Mouse (Mus musculus): ENCODE results near the gene Cfap100. TPM values are rescaled to one million over a fixed set of nuclear protein-coding genes. Genes with fewer than 3 reads are reported as not detected.

Cfap100 gene
- 6.7 and 6.9 TPM in 2 replicates for polyA plus RNA-seq (2015; fragmentation: Nextera tagmentation; extraction: Ambion mirVana)

- Histone ChIP-seq H3K27me3 (peaks cover 21% of the 10 kb centered on the region), H3K36me3 (no peaks in the 10 kb centered on the region), H3K27ac (peak within 1 kb of the TSS; percentile 69), H3K4me2 (peak within 1 kb of the TSS; percentile 79), H3K9ac (peak within 1 kb of the TSS; percentile 76), H3K4me1 (replicated peaks) (peaks cover 17% of the 10 kb centered on the region), H3K4me3 (peak within 1 kb of the TSS; percentile 47), H3K9me3 (no peaks in the 10 kb centered on the region)
- peak; percentile 92 for ATAC-seq (ENCODE audit: low FRiP score)
- WGBS: under 1% methylated on average over 31 of the region's 31 CpGs
Measured at GRCm38 (mm10) chr6:90428380-90428974, at the start of gene Cfap100. TSS of gene Cfap100 (minus strand) at chr6:90428797.

- Histone ChIP-seq H3K4me3 (no peak overlapping the region), H3K36me3 (no peaks in the 10 kb centered on the region), H3K9me3 (no peaks in the 10 kb centered on the region), H3K4me1 (replicated peaks) (0 out of 2 replicates have a peak, but pooled peaks cover 8% of the 10 kb centered on the region), H3K27ac (no peak overlapping the region), H3K27me3 (no peaks in the 10 kb centered on the region), H3K4me2 (no peak overlapping the region), H3K9ac (no peak overlapping the region)
- WGBS: 69% methylated on average over 14 of the region's 14 CpGs
- ATAC-seq (ENCODE audit: low FRiP score): no peak
Measured at GRCm38 (mm10) chr6:90476941-90477518, 48.4 kb upstream of the Cfap100 start.

GRCm38 (mm10) chr6:90475854-90476212 is 47.2 kb upstream of the Cfap100 start:
- Histone ChIP-seq H3K27me3 (no peaks in the 10 kb centered on the region), H3K27ac (no peak overlapping the region), H3K9me3 (no peaks in the 10 kb centered on the region), H3K9ac (no peak overlapping the region), H3K4me3 (no peak overlapping the region), H3K4me2 (no peak overlapping the region), H3K4me1 (replicated peaks) (peaks cover 16% of the 10 kb centered on the region; the same call in 1 of the 2 replicates), H3K36me3 (no peaks in the 10 kb centered on the region)
- no peak for ATAC-seq (ENCODE audit: low FRiP score)
- WGBS: 69% methylated on average over 3 of the region's 3 CpGs

GRCm38 (mm10) chr6:90475176-90475853 is 46.7 kb upstream of the Cfap100 start:
- H3K4me3 ChIP-seq: no peak overlapping the region
- H3K4me1 ChIP-seq (replicated peaks): peaks cover 17% of the 10 kb centered on the region; the same call in 1 of the 2 replicates
- WGBS: 71% methylated on average over 4 of the region's 4 CpGs
- ATAC-seq (ENCODE audit: low FRiP score): no peak
- H3K36me3 ChIP-seq: no peaks in the 10 kb centered on the region
- no peak overlapping the region for H3K9ac ChIP-seq
- no peak overlapping the region for H3K27ac ChIP-seq
- H3K4me2 ChIP-seq: no peak overlapping the region
- H3K9me3 ChIP-seq: no peaks in the 10 kb centered on the region
- no peaks in the 10 kb centered on the region for H3K27me3 ChIP-seq

- Histone ChIP-seq H3K4me1 (replicated peaks) (peaks cover 17% of the 10 kb centered on the region; the same call in 1 of the 2 replicates), H3K27ac (no peak overlapping the region), H3K27me3 (no peaks in the 10 kb centered on the region), H3K9me3 (no peaks in the 10 kb centered on the region), H3K4me2 (no peak overlapping the region), H3K36me3 (0 out of 2 replicates have a peak, but pooled peaks cover 3% of the 10 kb centered on the region), H3K9ac (no peak overlapping the region), H3K4me3 (no peak overlapping the region)
- no peak for ATAC-seq (ENCODE audit: low FRiP score)
- 87% methylated on average over 3 of the region's 3 CpGs for WGBS
Measured at GRCm38 (mm10) chr6:90474361-90474750, 45.8 kb upstream of the Cfap100 start.

GRCm38 (mm10) chr6:90473630-90474360 is 45.2 kb upstream of the Cfap100 start:
- ATAC-seq (ENCODE audit: low FRiP score): no peak
- no peaks in the 10 kb centered on the region for H3K9me3 ChIP-seq
- no peak overlapping the region for H3K9ac ChIP-seq
- H3K27ac ChIP-seq: no peak overlapping the region
- no peak overlapping the region for H3K4me2 ChIP-seq
- no peaks in the 10 kb centered on the region for H3K27me3 ChIP-seq
- WGBS: 95% methylated on average over 24 of the region's 24 CpGs
- 0 out of 2 replicates have a peak, but pooled peaks cover 3% of the 10 kb centered on the region for H3K36me3 ChIP-seq
- no peak overlapping the region for H3K4me3 ChIP-seq
- peaks cover 17% of the 10 kb centered on the region; the same call in 1 of the 2 replicates for H3K4me1 ChIP-seq (replicated peaks)

GRCm38 (mm10) chr6:90472697-90473096 is 44.1 kb upstream of the Cfap100 start:
- peaks cover 17% of the 10 kb centered on the region; the same call in 1 of the 2 replicates for H3K4me1 ChIP-seq (replicated peaks)
- H3K9me3 ChIP-seq: no peaks in the 10 kb centered on the region
- no peak overlapping the region for H3K4me3 ChIP-seq
- 0 out of 2 replicates have a peak, but pooled peaks cover 3% of the 10 kb centered on the region for H3K36me3 ChIP-seq
- H3K9ac ChIP-seq: no peak overlapping the region; the same call in 1 of the 2 replicates
- H3K4me2 ChIP-seq: no peak overlapping the region
- 80% methylated on average over 3 of the region's 3 CpGs for WGBS
- ATAC-seq (ENCODE audit: low FRiP score): no peak
- H3K27ac ChIP-seq: no peak overlapping the region
- H3K27me3 ChIP-seq: no peaks in the 10 kb centered on the region

- Histone ChIP-seq H3K36me3 (peaks cover 3% of the 10 kb centered on the region; the same call in 1 of the 2 replicates), H3K4me2 (no peak overlapping the region)
Measured at GRCm38 (mm10) chr6:90472079-90472478, 43.5 kb upstream of the Cfap100 start.

GRCm38 (mm10) chr6:90470947-90471541 is 42.4 kb upstream of the Cfap100 start:
- peaks cover 3% of the 10 kb centered on the region; the same call in 1 of the 2 replicates for H3K36me3 ChIP-seq
- no peaks in the 10 kb centered on the region for H3K27me3 ChIP-seq
- 68% methylated on average over 12 of the region's 12 CpGs for WGBS
- no peak overlapping the region for H3K4me3 ChIP-seq
- no peak overlapping the region for H3K4me2 ChIP-seq
- ATAC-seq (ENCODE audit: low FRiP score): no peak
- peaks cover 12% of the 10 kb centered on the region; the same call in 1 of the 2 replicates for H3K4me1 ChIP-seq (replicated peaks)
- H3K9ac ChIP-seq: 0 out of 2 replicates have a peak overlapping the region, but pooled peaks have one; percentile 19
- H3K9me3 ChIP-seq: no peaks in the 10 kb centered on the region
- peak overlapping the region; percentile 60 for H3K27ac ChIP-seq

More at GRCm38 (mm10) chr6:90472079-90472478, 43.5 kb upstream of the Cfap100 start:
- Histone ChIP-seq H3K4me3 (no peak overlapping the region), H3K9me3 (no peaks in the 10 kb centered on the region), H3K27me3 (no peaks in the 10 kb centered on the region), H3K4me1 (replicated peaks) (peaks cover 16% of the 10 kb centered on the region; the same call in 1 of the 2 replicates), H3K27ac (no peak overlapping the region), H3K9ac (no peak overlapping the region; the same call in 1 of the 2 replicates)
- no peak for ATAC-seq (ENCODE audit: low FRiP score)
- WGBS: 79% methylated on average over 4 of the region's 4 CpGs

- no peak for ATAC-seq (ENCODE audit: low FRiP score)
- 96% methylated on average over 2 of the region's 2 CpGs for WGBS
Measured at GRCm38 (mm10) chr6:90470255-90470654, 41.7 kb upstream of the Cfap100 start.

GRCm38 (mm10) chr6:90469041-90469440 is 40.4 kb upstream of the Cfap100 start:
- 91% methylated on average over 6 of the region's 6 CpGs for WGBS
- Histone ChIP-seq H3K4me2 (no peak overlapping the region), H3K4me3 (no peak overlapping the region), H3K9me3 (no peaks in the 10 kb centered on the region), H3K27ac (no peak overlapping the region), H3K9ac (no peak overlapping the region), H3K27me3 (peaks cover 6% of the 10 kb centered on the region), H3K4me1 (replicated peaks) (peaks cover 13% of the 10 kb centered on the region), H3K36me3 (peaks cover 3% of the 10 kb centered on the region; the same call in 1 of the 2 replicates)
- no peak for ATAC-seq (ENCODE audit: low FRiP score)

More at GRCm38 (mm10) chr6:90470255-90470654, 41.7 kb upstream of the Cfap100 start:
- no peak overlapping the region for H3K4me2 ChIP-seq
- H3K36me3 ChIP-seq: peaks cover 3% of the 10 kb centered on the region; the same call in 1 of the 2 replicates
- H3K9ac ChIP-seq: no peak overlapping the region
- no peak overlapping the region for H3K4me3 ChIP-seq
- H3K27me3 ChIP-seq: no peaks in the 10 kb centered on the region
- no peaks in the 10 kb centered on the region for H3K9me3 ChIP-seq
- peaks cover 12% of the 10 kb centered on the region; the same call in 1 of the 2 replicates for H3K4me1 ChIP-seq (replicated peaks)
- no peak overlapping the region for H3K27ac ChIP-seq

All from hindbrain, embryonic 13.5 days (tissue).